Mouse (Mus musculus): Measurements from ENCODE around the gene Mecr. TPM values are rescaled to one million over a fixed set of nuclear protein-coding genes. Genes with fewer than 3 reads are reported as not detected.

The Mecr gene
- total RNA-seq, 2 experiments from 2014 or later: 28.4 to 33.4 TPM

DNA sequence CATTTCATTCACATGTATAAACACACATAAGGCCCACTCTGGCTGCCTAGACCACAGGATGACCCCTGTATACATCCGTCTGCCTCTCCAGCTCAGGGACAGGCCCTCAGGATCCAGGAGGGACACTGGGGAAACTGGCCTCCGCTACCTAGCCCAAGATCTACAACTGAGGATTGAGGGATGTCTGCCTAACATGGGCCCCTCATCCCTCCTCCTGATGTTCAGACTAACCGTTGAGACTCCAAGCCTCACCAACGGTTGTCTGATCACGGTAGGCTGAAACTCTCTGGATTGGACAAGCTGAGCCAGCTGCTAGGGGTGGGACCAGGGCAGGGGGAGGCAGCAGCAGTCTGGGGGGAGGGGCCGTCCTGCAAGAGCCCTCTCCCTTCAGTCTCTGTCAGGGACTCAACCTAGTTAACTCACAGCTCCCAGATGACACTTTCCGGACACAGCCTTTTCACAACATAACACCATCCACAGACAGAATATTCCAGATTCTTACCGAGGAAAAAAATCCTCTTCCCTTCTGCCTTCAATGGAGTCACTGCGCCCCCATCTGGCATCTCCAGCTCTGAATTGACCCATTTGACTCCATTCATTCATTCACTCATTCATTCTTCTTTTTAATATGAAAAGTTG lies 9.2 kb upstream of the Mecr start:
- peak in 1 of 2 experiments; percentile 58 for DNase-seq (ENCODE audit: extremely low spot score in 1 of 2, low spot score in 1 of 2)

DNA sequence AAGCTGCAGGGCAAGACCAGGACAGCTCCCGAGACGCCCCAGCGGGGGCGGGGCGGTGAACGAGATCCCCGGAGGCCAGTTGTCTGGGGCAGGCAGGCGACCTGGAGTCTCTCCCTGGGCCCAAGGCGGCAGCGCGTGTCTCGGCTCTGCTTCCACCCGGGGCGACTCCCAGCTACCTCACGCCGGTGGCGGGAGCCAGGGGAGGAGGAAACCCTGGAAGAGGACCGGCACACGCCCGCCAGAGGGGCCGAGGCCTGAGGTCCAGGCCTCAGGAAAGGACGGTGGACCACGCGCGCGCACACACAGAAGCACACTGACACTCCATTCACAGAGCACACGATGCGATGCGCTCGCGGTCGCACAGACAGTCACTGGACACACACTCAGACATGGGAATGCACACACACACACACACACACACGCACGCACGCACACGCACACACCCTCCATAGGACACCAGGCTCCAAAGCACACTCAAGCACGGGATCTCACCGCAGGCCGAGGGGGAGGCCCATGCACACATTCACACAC lies 6.9 kb upstream of the Mecr start:
- DNase-seq (ENCODE audit: extremely low spot score in 1 of 2, low spot score in 1 of 2): no peak

- peak in 1 of 2 experiments; percentile 24 for DNase-seq (ENCODE audit: extremely low spot score in 1 of 2, low spot score in 1 of 2)
These were observed 6.3 kb upstream of the Mecr start for GRCm38 (mm10) chr4:131836891-131837491.

DNA sequence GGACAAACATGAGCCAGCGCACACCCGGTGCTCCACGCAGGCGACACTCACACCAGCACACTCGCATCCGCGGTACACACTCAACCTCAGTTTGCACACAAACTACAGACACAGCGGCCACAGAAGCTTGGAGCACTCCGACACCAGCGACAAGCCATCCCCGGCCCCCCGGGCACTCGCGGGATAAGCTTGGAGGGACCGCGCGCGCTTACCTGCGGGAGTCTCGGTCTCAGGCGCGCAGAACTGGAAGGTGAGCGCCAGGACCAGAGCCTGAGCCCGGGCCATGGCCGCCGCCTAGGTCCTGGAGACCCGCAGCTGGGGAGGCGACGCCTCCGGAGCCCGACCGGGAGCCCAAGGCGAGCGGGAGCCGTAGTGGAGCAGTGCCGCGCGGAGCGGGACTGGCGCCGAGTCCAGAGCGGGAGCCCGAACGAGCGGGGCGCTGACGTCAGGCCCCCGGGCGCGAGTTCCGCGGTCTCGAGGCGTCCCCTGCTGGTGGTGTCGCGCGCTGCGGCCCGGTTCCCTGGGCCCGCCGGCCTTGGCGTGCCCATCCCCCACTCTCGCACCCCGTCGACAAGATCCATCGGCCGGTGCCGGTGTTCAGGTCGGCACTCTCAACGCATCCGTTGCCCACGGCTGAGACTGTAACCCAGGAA lies 5.3 kb upstream of the Mecr start, which contains the start of gene Ptpru:
Gene Ptpru (minus strand): TSS at position 417 of the 653 bp plus-strand sequence.
- DNase-seq (ENCODE audit: extremely low spot score in 1 of 2, low spot score in 1 of 2): peak; percentile 99 to 100

DNA sequence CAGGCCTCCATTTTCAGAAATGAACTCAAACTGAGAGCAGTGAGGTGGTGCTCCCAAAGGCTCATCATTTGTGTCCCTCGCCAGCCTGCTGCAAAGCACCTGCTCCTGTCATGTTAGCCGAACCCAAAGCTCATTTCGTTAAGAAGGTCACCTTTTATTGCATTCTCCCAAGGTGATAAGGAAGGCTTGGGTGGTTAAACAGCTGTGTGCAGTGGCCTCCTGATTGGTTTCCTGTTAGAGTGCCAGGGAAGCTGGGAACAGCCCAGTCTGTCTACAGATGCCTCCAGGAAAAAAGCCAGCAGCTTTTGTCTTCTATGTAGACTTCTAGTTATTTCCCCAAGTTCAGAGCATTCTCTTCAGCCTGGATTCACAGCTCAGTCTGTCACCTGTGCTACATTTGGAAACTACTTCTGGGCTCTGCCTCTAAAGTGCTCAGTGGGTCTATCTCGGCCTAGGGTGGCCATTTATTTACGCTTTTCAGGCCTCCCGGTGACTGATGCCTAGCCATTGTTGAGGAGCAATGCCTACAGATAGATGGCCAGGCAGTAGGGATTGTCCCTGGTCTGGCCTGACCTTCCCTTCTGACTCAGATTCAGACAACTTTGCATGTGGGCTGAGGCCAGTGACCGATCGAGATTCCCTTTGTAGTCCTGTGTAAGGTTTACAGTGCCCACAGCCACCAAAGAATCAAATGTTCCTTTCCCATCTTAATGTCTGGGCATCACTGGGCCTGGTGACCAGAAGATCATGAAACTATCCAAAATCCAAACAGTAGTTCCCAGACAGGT lies 2.9 kb downstream of the Mecr start:
- DNase-seq (ENCODE audit: extremely low spot score in 1 of 2, low spot score in 1 of 2): no peak

DNA sequence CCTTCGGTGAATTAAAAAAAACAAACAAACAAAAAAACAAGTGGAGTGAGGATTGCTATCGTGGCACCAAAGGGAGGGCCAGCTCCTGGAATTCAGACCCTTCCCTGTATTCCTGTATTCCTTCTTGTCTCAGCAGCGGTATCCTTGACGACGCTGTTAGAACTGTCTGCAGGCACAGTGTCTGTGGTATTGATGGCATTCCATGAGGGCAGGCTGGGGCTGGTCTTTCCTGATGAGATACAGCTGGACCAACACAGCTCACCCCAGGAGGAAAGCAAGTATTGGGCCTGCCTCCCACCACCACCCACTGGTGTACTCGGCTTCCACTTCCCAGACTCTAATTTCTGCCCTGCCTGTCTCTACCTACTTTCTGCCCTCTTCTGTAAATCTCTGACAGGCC lies 4.8 kb downstream of the Mecr start:
- no peak for DNase-seq (ENCODE audit: extremely low spot score in 1 of 2, low spot score in 1 of 2)

- DNase-seq (ENCODE audit: extremely low spot score in 1 of 2, low spot score in 1 of 2): peak in 1 of 2 experiments; percentile 52
These were observed 6.8 kb downstream of the Mecr start for GRCm38 (mm10) chr4:131849986-131850638.

GRCm38 (mm10) chr4:131854950-131855349 lies 11.7 kb downstream of the Mecr start:
- no peak for DNase-seq (ENCODE audit: extremely low spot score in 1 of 2, low spot score in 1 of 2)

GRCm38 (mm10) chr4:131860492-131861340 lies 17.4 kb downstream of the Mecr start:
- DNase-seq (ENCODE audit: extremely low spot score in 1 of 2, low spot score in 1 of 2): peak; percentile 70 to 87

- no peak for DNase-seq (ENCODE audit: extremely low spot score in 1 of 2, low spot score in 1 of 2)
These were observed 18.1 kb downstream of the Mecr start for GRCm38 (mm10) chr4:131861341-131861739.

DNA sequence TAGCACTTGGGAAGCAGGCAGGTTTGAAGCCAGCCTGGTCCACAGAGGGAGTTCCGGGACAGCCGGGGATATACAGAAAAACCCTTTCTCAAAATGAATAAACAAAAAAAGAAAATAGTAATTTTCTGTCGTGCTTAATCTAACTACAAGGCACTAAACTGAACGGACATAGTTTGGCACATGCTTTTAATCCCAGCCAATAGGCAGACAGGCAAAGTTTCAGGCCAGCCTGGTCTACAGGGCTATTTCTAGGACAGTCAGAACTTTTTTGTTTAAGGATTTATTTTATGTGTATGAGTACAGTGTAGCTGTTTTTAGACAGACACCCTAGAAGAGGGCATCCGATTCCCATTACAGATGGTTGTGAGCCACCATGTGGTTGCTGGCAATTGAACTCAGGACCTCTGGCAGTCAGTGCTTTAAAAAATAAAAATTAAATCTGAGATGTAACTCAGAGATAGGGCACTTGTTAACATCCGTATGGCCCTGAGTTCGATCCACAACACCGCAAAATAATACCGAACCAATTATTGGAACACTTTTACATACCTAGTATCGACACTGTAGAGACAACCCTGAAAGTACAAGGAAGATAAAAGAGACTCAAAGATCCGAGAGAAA lies 29.5 kb downstream of the Mecr start:
- no peak for DNase-seq (ENCODE audit: extremely low spot score in 1 of 2, low spot score in 1 of 2)

DNA sequence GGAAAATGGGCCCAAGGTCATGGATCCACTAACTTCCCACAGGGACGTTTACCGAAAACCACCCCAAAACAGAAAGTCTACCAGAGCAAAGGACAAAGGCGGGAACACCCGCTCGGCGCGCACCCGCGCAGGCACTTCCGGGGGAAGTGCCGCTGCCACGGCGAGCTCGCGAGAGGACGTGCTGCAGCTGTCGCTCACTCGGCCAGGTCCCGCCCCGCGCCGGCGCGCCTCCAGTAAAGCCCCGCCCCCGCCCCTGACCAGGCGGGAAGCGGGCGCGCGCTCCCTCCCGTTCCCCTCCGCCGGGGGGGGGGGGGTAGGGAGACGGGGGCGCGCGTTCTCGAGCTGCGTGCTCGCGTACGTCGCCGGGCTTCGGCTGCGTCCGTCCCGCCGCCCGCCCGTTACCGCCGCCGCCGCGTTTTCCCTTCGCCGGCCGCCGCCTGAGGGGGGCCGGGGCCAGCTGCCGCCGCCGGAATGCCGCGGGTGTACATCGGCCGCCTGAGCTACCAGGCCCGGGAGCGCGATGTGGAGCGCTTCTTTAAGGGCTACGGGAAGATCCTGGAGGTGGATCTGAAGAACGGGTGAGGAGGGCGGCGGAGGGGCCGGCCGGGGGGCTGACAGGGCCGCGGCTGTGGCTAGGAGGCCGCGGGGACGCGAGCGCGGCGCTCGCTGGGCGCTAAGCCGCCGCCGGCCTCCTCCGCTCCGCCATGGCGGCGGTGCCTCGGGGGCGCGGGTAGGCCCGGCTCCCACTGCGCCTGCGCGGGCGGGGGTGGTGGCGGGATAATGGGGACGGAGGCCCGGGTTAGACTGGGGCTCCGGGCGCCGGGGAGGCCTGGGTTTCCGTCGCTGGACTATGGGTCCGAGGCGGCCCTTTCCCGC lies 30.3 kb downstream of the Mecr start, which contains the start of gene Srsf4:
Gene Srsf4 (plus strand): TSS at position 325 of the 876 bp plus-strand sequence.
- DNase-seq (ENCODE audit: extremely low spot score in 1 of 2, low spot score in 1 of 2): peak; percentile 81

GRCm38 (mm10) chr4:131874169-131874536 lies 30.9 kb downstream of the Mecr start:
- no peak for DNase-seq (ENCODE audit: extremely low spot score in 1 of 2, low spot score in 1 of 2)

GRCm38 (mm10) chr4:131874567-131874966 lies 31.3 kb downstream of the Mecr start:
- no peak for DNase-seq (ENCODE audit: extremely low spot score in 1 of 2, low spot score in 1 of 2)

DNA sequence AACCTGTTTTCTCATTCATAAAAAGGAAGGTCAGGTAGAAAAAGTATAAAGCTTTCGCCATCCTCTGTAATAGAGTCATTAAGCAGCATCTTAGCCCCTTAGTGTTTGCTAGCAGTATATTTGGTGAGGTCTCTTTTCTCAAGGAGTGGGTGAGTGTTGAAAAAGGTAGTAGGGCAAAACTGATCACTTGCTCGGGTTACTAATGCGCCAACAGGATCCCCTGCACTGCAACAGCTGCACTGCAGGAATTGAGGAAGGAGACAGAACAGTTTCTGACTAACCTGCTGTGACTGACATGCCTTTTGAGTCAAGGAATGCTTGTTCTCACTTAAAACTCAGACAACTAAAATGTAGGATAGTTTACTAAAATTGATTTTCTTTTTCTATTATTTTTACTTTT lies 32.0 kb downstream of the Mecr start:
- no peak for DNase-seq (ENCODE audit: extremely low spot score in 1 of 2, low spot score in 1 of 2)

DNA sequence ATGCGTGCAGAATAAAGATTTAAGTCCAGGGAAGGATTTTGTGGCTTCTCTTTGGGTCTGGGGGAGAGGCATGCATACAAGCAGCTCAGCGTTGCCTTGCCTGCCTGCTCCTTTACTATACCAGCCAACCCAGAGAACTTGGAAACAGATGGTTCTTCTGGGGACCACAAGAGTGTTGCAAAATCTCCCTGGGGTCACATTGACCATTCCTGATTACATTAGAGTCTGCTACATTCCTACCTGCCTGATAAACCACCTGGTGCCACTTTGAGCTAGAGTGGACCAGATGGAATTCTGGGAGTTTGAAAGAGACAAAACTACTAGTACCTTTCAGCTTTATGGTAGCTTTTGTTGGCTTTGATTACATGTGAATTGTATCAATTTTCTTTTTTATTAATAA lies 33.6 kb downstream of the Mecr start:
- DNase-seq (ENCODE audit: extremely low spot score in 1 of 2, low spot score in 1 of 2): no peak

GRCm38 (mm10) chr4:131879692-131880091 lies 36.4 kb downstream of the Mecr start:
- DNase-seq (ENCODE audit: extremely low spot score in 1 of 2, low spot score in 1 of 2): no peak

DNA sequence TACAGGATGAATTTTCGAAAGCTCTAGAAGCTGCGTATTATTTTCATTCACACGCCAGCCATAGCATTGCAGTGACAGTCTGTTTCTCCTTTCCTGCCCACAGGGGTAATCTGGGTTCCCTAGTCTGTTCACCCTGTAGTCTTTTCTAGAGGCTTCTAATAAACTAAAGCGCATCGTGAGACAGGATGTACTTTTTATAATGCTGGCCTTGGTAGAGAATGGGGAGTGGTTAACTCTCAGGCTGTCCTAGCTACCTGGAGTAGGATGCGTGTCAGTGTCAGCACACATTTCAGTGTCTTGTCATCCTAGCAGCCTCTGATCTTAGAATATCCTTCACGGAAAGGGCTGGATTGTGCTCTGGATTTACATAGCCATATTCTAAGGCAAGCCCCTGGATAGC lies 38.0 kb downstream of the Mecr start:
- DNase-seq (ENCODE audit: extremely low spot score in 1 of 2, low spot score in 1 of 2): no peak
